Mouse (Mus musculus) G1E (cell line): ENCODE measurements around the gene Usp6nl. TPM values are rescaled to one million over a fixed set of nuclear protein-coding genes. Genes with fewer than 3 reads are reported as not detected.

Source experiments
- ATAC-seq: 2 replicates; pipeline ENCODE4 v1.8.0; 2016; ENCODE audit warnings: mild to moderate bottlenecking; ENCODE audit not compliant: insufficient number of reproducible peaks, poor library complexity, low FRiP score, severe bottlenecking; ENCODE audit errors: extremely low read depth
- DNase-seq: peaks from one replicate; pipeline ENCODE4 v3.0.0; 2012; ENCODE audit warnings: low spot score
- H3K27me3 ChIP-seq: 2 replicates; pipeline ENCODE4 v1.6.1; 2012; ENCODE audit warnings: mild to moderate bottlenecking, low read length, inconsistent platforms; ENCODE audit not compliant: insufficient read depth
- H3K36me3 ChIP-seq: replicated peaks from 2 replicates; pipeline ENCODE3; 2012; ENCODE audit warnings: mild to moderate bottlenecking, inconsistent platforms
- H3K4me1 ChIP-seq: 2 replicates; pipeline ENCODE4 v1.6.1; 2012; ENCODE audit warnings: low read depth, low read length, inconsistent platforms, mixed read lengths; ENCODE audit not compliant: insufficient read depth
- H3K4me3 ChIP-seq: 2 replicates; pipeline ENCODE4 v1.5.1; 2012; ENCODE audit warnings: low read depth, mild to moderate bottlenecking, inconsistent platforms, low read length, moderate library complexity, mixed read lengths
- H3K9me3 ChIP-seq: replicated peaks from 2 replicates; pipeline ENCODE4 v1.6.1; 2012; ENCODE audit warnings: inconsistent platforms
- CTCF ChIP-seq: IDR thresholded peaks from 2 replicates; pipeline ENCODE4 v1.5.1; 2012; ENCODE audit warnings: low read depth, low read length, inconsistent platforms, mixed read lengths
- GATA1 ChIP-seq: IDR thresholded peaks from 2 replicates; pipeline ENCODE4 v1.6.1; 2012; ENCODE audit warnings: borderline replicate concordance, low read length, inconsistent platforms, mixed read lengths
- GATA2 ChIP-seq: IDR thresholded peaks from 2 replicates; pipeline ENCODE4 v1.6.1; 2012; ENCODE audit warnings: low read depth, low read length, inconsistent platforms, borderline replicate concordance
- POLR2AphosphoS5 ChIP-seq: IDR thresholded peaks from 2 replicates; pipeline ENCODE4 v1.6.1; 2012; ENCODE audit warnings: low read depth, low read length, inconsistent platforms; ENCODE audit not compliant: insufficient replicate concordance
- TAL1 ChIP-seq: conservative IDR thresholded peaks from 2 replicates; pipeline ENCODE4 v1.6.1; 2012; ENCODE audit warnings: low read depth, low read length, inconsistent platforms, mixed read lengths
- polyA plus RNA-seq: library from polyadenylated mRNA; stranded (reverse); fragments of >175 nt; gene quantifications from 2 replicates; pipeline ENCODE4 v1.2.3, GENCODE M21; 2012
- total RNA-seq, 2 experiments: library from RNA; stranded (forward) in 1 of 2; stranded (reverse) in 1 of 2; fragments of 200-1000 nt in 1 of 2; fragments of >200 nt in 1 of 2; fragmentation: Nextera tagmentation in 1 of 2; gene quantifications; 2 replicates each; pipeline ENCODE4 v1.2.3; 2014 to 2017

The Usp6nl gene
- total and polyA plus RNA-seq, 3 experiments = 17.2 to 45.3 (median 17.5) TPM

- H3K4me3 ChIP-seq = no peak overlapping the region
- H3K4me1 ChIP-seq = peaks cover 9% of the 10 kb centered on the region; the same call in 1 of the 2 replicates
- TF ChIP-seq TAL1 = no peak
- TF ChIP-seq GATA2 = no peak
- TF ChIP-seq GATA1 = no peak
- no peak for TF ChIP-seq POLR2AphosphoS5
- TF ChIP-seq CTCF = no peak
- ATAC-seq (no peak), DNase-seq (no peak)
- no peaks in the 10 kb centered on the region for H3K9me3 ChIP-seq
- peaks cover 69% of the 10 kb centered on the region for H3K36me3 ChIP-seq
- no peaks in the 10 kb centered on the region for H3K27me3 ChIP-seq
Measured at GRCm38 (mm10) chr2:6444015-6444414, 121.5 kb downstream of the Usp6nl start.

- peaks cover 64% of the 10 kb centered on the region for H3K36me3 ChIP-seq
- DNase-seq (no peak), ATAC-seq (no peak)
- TF ChIP-seq GATA2 (no peak), GATA1 (no peak), TAL1 (no peak), CTCF (no peak), POLR2AphosphoS5 (no peak)
- H3K4me1 ChIP-seq = peaks cover 9% of the 10 kb centered on the region; the same call in 1 of the 2 replicates
- H3K9me3 ChIP-seq = no peaks in the 10 kb centered on the region
- no peak overlapping the region for H3K4me3 ChIP-seq
- H3K27me3 ChIP-seq = no peaks in the 10 kb centered on the region
Measured at GRCm38 (mm10) chr2:6444723-6445169, 122.3 kb downstream of the Usp6nl start.

GRCm38 (mm10) chr2:6445858-6446257, 123.4 kb downstream of the Usp6nl start:
- H3K9me3 ChIP-seq = no peaks in the 10 kb centered on the region
- peaks cover 53% of the 10 kb centered on the region for H3K36me3 ChIP-seq
- ATAC-seq = no peak
- peaks cover 9% of the 10 kb centered on the region; the same call in 1 of the 2 replicates for H3K4me1 ChIP-seq
- H3K27me3 ChIP-seq = no peaks in the 10 kb centered on the region
- TF ChIP-seq TAL1 (no peak), GATA2 (no peak), POLR2AphosphoS5 (no peak), GATA1 (no peak)
- DNase-seq = no peak
- H3K4me3 ChIP-seq = no peak overlapping the region

GRCm38 (mm10) chr2:6448880-6449279, 126.4 kb downstream of the Usp6nl start:
- peaks cover 9% of the 10 kb centered on the region; the same call in 1 of the 2 replicates for H3K4me1 ChIP-seq
- DNase-seq = no peak
- H3K9me3 ChIP-seq = no peaks in the 10 kb centered on the region
- peaks cover 29% of the 10 kb centered on the region for H3K36me3 ChIP-seq
- no peak overlapping the region for H3K4me3 ChIP-seq
- no peak for ATAC-seq
- peaks cover 7% of the 10 kb centered on the region for H3K27me3 ChIP-seq
- no peak for TF ChIP-seq POLR2AphosphoS5
- TF ChIP-seq TAL1 = no peak
- TF ChIP-seq CTCF = no peak
- no peak for TF ChIP-seq GATA2
- no peak for TF ChIP-seq GATA1

GRCm38 (mm10) chr2:6449656-6450055, 127.2 kb downstream of the Usp6nl start:
- Histone ChIP-seq H3K9me3 (no peaks in the 10 kb centered on the region), H3K36me3 (peaks cover 26% of the 10 kb centered on the region), H3K4me3 (no peak overlapping the region), H3K4me1 (peaks cover 6% of the 10 kb centered on the region; the same call in 1 of the 2 replicates), H3K27me3 (peaks cover 12% of the 10 kb centered on the region)
- TF ChIP-seq GATA2 (no peak), CTCF (no peak), TAL1 (no peak)
- no peak for ATAC-seq
- no peak for DNase-seq

GRCm38 (mm10) chr2:6450544-6450943, 128.1 kb downstream of the Usp6nl start:
- ATAC-seq (no peak), DNase-seq (no peak)

More at GRCm38 (mm10) chr2:6450544-6450943, 128.1 kb downstream of the Usp6nl start:
- H3K27me3 ChIP-seq = peaks cover 17% of the 10 kb centered on the region
- H3K36me3 ChIP-seq = peaks cover 18% of the 10 kb centered on the region
- no peak for TF ChIP-seq POLR2AphosphoS5
- no peak for TF ChIP-seq GATA1
- no peak for TF ChIP-seq CTCF
- no peak for TF ChIP-seq TAL1
- TF ChIP-seq GATA2 = no peak
- no peak overlapping the region for H3K4me3 ChIP-seq
- H3K9me3 ChIP-seq = no peaks in the 10 kb centered on the region
- no peaks in the 10 kb centered on the region for H3K4me1 ChIP-seq
